Mouse (Mus musculus) macrophage (primary cell): ENCODE measurements at regions not wholly inside any gene's neighbourhood (a gene's known extent, or its start where the extent isn't known, plus 50 kb on each side); places are given as distances from the start of the nearest gene placed in this dataset.

Experiments used
- H3K27ac ChIP-seq: fragments of 350-480 bp; formaldehyde crosslinking; 2 replicates; pipeline ENCODE4 v1.9.0; 2021
- H3K36me3 ChIP-seq: fragments of 350-480 bp; formaldehyde crosslinking; 2 replicates; pipeline ENCODE4 v1.9.0; 2021; ENCODE audit errors: inconsistent target
- H3K4me3 ChIP-seq: fragments of 350-480 bp; formaldehyde crosslinking; 2 replicates; pipeline ENCODE4 v1.9.0; 2021; ENCODE audit errors: inconsistent target
- H3K79me2 ChIP-seq: fragments of 350-480 bp; formaldehyde crosslinking; 2 replicates; pipeline ENCODE4 v1.9.0; 2021; ENCODE audit errors: inconsistent target
- WGBS: methylation state at CpG from one replicate; pipeline ENCODE4 v1.1.7; 2026; ENCODE audit warnings: inconsistent platforms; ENCODE audit not compliant: missing documents; 5-methylcytosine and 5-hydroxymethylcytosine counted together

DNA sequence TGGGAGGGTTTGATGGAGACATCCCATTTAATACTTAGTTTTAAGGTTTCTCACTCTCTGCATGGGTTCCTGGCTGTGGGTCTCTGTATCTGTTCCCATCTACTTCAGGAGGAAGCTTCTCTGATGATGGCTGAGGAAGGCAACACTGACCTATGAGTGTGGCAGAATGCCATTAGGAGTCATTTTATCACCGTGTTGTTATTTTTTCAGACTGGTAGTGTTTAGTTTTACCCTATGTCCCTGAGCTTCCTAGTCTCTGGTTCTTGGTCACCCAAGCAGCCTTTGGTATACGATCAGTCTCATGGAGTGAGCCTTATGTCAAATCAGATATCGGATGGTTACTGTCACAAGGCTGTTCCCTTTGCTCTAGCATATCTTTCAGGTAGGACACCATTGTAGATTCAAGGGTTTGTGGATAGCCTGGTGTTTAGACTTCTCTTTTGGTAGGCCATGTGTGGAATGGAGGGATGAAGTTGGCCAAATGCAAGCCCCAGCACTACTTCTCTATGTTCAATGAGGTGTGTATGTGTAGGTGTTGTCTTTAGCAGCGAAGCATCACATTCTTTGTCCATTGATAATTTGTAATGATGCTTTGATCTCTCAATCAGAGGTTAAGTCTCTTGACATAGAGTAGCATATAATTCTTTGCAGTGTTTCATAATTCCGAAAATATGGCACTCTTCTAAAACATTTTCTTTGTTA, 101.0 kb upstream of the Cdh6 start:
- 98% methylated on average over 5 of the region's 5 CpGs for WGBS
- Histone ChIP-seq H3K27ac (no peak overlapping the region), H3K4me3 (no peak overlapping the region), H3K79me2 (no peaks in the 10 kb centered on the region), H3K36me3 (no peaks in the 10 kb centered on the region)

DNA sequence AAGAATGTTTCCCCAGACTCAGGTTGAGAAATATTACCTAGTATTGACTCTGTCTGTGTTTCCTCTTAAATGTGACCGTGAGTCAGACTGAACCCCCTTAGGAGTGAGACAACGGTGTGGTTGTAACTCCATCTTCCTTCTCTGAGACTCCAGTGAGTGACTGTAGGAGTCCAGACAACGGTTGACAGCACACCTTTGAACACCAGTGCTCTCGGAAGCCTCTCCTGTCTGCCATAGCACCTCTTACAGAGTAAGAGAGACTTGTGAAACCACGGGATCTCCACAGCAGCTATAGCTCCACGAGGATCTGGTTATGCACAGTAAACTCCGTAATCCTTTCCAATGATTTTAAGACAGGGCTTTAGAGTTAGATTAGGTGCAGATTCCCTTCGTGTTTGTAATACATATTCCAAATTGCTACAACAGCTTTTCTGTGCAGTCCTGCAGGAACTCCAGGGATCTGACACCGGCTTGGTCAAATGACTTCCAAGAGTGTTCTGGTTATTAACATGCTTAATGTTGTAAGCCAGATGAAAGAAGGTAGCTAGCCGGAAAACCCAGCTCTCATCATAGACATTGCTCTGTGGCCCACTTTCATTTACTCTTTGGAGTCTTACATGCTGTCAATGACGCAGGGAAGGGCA, 72.7 kb upstream of the Cdh6 start:
- no peak overlapping the region for H3K4me3 ChIP-seq
- no peaks in the 10 kb centered on the region for H3K36me3 ChIP-seq
- no peak overlapping the region for H3K27ac ChIP-seq
- H3K79me2 ChIP-seq = no peaks in the 10 kb centered on the region
- 84% methylated on average over 11 of the region's 11 CpGs for WGBS

DNA sequence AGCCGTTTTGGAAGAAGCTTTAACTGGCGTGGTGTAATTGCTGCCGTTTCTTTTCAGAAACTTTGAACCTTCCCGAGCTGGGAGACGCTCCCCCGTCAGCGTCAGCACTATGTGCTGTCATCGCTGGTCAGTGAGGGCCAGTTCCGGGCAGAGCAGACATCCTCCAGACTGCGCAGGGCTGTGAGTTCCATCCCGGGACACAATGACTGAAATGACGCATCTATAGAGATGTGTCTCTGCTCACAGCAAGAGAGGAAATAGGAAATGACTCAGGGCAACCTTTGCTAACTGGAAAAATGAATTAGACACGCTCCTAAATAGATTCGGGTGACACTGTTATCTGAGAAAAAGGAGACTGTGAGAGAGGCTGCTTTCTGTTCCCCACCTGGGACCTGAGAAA, 70.8 kb upstream of the Cdh6 start:
- H3K36me3 ChIP-seq = no peaks in the 10 kb centered on the region
- WGBS = 39% methylated on average over 14 of the region's 14 CpGs
- H3K79me2 ChIP-seq = no peaks in the 10 kb centered on the region
- H3K27ac ChIP-seq = no peak overlapping the region
- no peak overlapping the region for H3K4me3 ChIP-seq

DNA sequence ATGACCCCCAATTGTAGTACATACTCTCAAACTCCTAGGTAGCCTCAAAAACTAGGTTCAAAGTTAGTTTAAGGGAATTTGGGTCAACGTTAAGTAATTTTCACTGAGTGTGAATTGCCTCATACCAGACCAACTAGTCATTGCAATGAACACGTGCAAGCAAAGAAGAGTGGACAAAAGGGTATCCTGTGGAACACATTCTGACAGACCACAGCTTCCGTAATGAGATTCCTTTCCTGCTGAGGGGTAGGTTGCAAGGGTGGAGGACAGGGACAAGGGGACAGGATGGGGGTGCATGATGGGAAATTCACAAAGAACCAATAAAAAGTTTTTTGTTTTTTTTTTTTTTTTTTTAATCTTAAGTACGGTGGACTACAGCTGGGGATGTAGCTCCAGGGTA, 70.1 kb upstream of the Cdh6 start:
- 79% methylated on average over 4 of the region's 4 CpGs for WGBS
- Histone ChIP-seq H3K79me2 (no peaks in the 10 kb centered on the region), H3K36me3 (no peaks in the 10 kb centered on the region), H3K27ac (no peak overlapping the region), H3K4me3 (no peak overlapping the region)

DNA sequence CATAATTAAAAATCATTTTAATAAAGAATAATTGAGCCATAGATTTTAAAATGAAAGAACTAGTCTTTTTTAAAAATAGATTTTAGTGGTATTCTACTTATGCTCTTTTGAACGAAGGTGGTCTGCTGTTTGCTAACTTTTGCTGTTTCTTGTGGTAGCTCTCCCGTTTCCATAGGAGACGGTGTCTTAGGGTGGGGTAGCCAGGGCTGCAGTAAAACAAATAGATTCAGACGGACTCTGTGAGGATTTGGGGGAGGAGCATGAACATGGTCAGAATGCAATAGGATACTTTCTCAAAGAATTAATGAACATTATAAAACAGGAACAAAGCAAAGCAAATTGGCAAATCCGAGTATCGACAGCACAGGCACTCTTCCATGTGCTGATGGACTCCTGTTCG, 67.5 kb upstream of the Cdh6 start:
- WGBS = 90% methylated on average over 7 of the region's 7 CpGs
- H3K4me3 ChIP-seq = no peak overlapping the region
- H3K27ac ChIP-seq = no peak overlapping the region
- H3K36me3 ChIP-seq = no peaks in the 10 kb centered on the region
- no peaks in the 10 kb centered on the region for H3K79me2 ChIP-seq

DNA sequence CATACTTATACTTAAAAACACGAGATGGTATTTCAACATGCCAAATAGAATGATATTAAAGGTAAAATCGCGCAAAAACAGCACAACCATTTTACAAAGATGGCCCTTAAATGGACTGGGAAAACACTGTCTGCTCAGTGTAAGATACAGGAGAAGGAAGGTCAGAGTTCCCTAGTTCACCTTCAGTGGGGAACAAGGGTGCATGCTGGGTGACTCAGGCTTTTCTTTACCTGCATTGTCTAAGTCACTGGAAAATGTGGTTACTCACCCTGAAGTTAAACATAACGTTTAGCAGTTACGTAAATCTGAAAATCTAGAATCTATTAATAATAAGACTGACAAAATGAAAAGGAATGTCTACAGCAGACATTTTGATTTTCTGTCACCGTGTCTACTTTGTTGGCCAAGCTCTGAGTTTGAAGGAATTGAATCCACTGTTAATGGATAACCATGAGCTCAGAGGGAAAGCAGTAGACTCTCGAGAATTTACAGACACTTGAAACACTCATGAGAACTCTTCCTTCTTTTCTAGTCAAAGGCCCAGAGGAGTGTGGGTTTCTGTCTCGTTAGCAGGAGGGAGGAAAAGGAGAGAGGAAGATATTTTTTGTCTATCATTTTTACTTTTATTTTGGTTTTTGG, 63.5 kb upstream of the Cdh6 start:
- Histone ChIP-seq H3K36me3 (no peaks in the 10 kb centered on the region), H3K4me3 (no peak overlapping the region), H3K79me2 (no peaks in the 10 kb centered on the region), H3K27ac (no peak overlapping the region)
- WGBS = 78% methylated on average over 8 of the region's 8 CpGs

DNA sequence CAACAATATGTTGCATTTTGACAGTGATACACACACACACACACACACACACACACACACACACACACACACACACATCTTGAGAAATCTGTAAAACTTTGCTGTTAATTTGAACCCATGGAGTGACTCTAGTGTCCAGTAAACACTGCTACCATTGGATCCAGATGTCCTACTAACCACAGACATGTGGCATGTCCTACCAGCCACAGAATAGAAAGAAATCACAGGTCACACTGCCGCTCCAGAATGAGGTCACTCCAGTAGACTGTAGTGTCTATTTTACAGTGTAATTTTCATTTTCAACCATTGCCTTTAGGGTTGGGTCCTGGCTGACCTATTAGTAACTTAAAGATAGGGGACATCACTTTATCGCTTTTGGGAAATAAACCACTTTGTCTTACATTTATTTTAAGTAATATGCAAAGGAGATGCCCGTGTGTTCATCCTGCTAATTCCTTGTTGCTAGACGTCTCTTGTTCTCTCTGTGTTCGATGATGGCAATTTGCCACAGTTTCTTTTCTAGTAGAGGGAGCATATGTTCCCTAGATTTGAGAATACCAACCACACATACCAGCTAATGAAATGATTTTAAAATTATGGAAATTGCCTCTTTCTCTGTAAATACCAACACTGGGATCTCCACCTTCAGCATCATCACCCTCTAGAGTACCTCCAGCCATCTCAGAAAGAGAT, 59.2 kb upstream of the Cdh6 start:
- H3K4me3 ChIP-seq = no peak overlapping the region
- H3K27ac ChIP-seq = no peak overlapping the region
- WGBS = 89% methylated on average over 5 of the region's 5 CpGs
- H3K36me3 ChIP-seq = no peaks in the 10 kb centered on the region
- H3K79me2 ChIP-seq = no peaks in the 10 kb centered on the region

DNA sequence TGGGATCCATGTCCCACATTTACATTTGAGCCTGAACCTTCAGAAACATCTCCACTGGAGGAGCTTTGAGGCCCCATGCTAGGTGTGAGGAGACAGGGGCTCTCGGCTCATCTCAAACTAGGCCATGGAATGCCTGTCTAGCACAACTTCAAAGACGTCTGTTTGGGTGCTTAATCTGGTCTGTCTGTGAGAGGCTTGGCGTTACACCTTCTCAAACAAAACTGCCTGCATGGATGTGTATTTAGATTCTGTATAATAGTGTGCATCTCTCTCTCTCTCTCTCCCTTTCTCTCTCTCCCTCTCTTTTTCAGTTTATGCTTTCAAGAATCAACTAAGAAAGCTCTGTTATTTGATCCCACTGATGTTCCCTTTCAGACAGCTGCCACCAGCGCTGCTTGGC, 58.1 kb upstream of the Cdh6 start:
- no peak overlapping the region for H3K4me3 ChIP-seq
- WGBS = 46% methylated on average over 4 of the region's 4 CpGs
- no peak overlapping the region for H3K27ac ChIP-seq
- no peaks in the 10 kb centered on the region for H3K36me3 ChIP-seq
- no peaks in the 10 kb centered on the region for H3K79me2 ChIP-seq

DNA sequence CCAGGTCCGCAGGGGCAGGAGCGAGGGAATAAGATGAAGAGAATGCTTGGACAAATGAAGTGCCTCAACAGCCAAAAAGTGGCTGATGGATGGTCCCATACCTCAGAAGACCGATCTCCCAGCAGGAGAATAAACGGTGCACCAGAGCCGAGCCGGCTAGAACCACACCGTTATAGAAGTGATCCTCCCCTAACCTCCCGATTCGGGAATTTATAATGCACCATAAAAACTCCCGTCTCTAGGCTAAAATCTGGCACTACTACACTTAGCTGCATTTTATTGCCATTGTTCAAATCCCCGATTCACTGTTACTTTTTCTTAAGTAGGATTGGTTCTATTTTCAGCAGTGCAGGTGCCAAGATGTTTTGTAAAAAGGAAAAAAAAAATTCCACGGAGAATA, 54.6 kb upstream of the Cdh6 start:
- no peaks in the 10 kb centered on the region for H3K79me2 ChIP-seq
- no peak overlapping the region for H3K27ac ChIP-seq
- no peak overlapping the region for H3K4me3 ChIP-seq
- 86% methylated on average over 12 of the region's 12 CpGs for WGBS
- no peaks in the 10 kb centered on the region for H3K36me3 ChIP-seq
